8 mouse cellular contexts compared by ENCODE assay signal in genomic region chr2:112501209-112501608, GRCm38 (mm10). TPM values are rescaled to one million over a fixed set of nuclear protein-coding genes. Genes with fewer than 3 reads are reported as not detected.
DNase-seq lines count a peak whose midpoint lies in the region; ATAC-seq and TF ChIP-seq lines count a peak whose summit lies in the region.

No protein-coding gene starts in this region.

- H3K9me3 ChIP-seq in embryonic facial prominence, embryonic 10.5 days, result no peaks in the 10 kb centered on the region
- no peaks in the 10 kb centered on the region for H3K9me3 ChIP-seq in intestine, postnatal 0 days (ENCODE audit: control insufficient read depth)
- no peaks in the 10 kb centered on the region for H3K9me3 ChIP-seq in midbrain, embryonic 13.5 days

- H3K4me3 ChIP-seq in embryonic facial prominence, embryonic 10.5 days, result no peak overlapping the region
- H3K4me3 ChIP-seq in intestine, postnatal 0 days (ENCODE audit: low read depth, low read length), result no peak overlapping the region
- no peak overlapping the region for H3K4me3 ChIP-seq in midbrain, embryonic 13.5 days (replicated peaks)

- no peaks in the 10 kb centered on the region for H3K27me3 ChIP-seq in embryonic facial prominence, embryonic 10.5 days (replicated peaks; ENCODE audit: low read depth, poor library complexity, severe bottlenecking)
- no peaks in the 10 kb centered on the region for H3K27me3 ChIP-seq in intestine, postnatal 0 days (replicated peaks; ENCODE audit: control insufficient read depth, insufficient read depth, low read length)
- H3K27me3 ChIP-seq in midbrain, embryonic 13.5 days, result no peaks in the 10 kb centered on the region

- H3K36me3 ChIP-seq in embryonic facial prominence, embryonic 10.5 days (replicated peaks), result no peaks in the 10 kb centered on the region
- no peaks in the 10 kb centered on the region for H3K36me3 ChIP-seq in intestine, postnatal 0 days (ENCODE audit: control insufficient read depth, insufficient read depth)
- no peaks in the 10 kb centered on the region for H3K36me3 ChIP-seq in midbrain, embryonic 13.5 days

- DNase-seq in 3134 (ENCODE audit: extremely low read depth, insufficient read length, low spot score), result peak; percentile 41
- DNase-seq in adrenal gland, postnatal 10 days, result peak; percentile 79
- peak; percentile 76 for DNase-seq in embryonic facial prominence, embryonic 10.5 days (ENCODE audit: low spot score)
- peak; percentile 73 for DNase-seq in left cerebral cortex, postnatal 4 days
- peak; percentile 39 for DNase-seq in spleen, adult 12 weeks (ENCODE audit: low spot score)

- TF ChIP-seq CTCF in intestine, postnatal 0 days (IDR thresholded peaks at IDR 0.05; ENCODE audit: low read depth), result peak; percentile 85

- ATAC-seq in granulocyte monocyte progenitor cell, adult 5-6 weeks (replicated peaks; ENCODE audit: poor library complexity, severe bottlenecking), result peak; percentile 98
- ATAC-seq in intestine, postnatal 0 days, result peak; percentile 69
- peak; percentile 96 for ATAC-seq in midbrain, embryonic 13.5 days

- no peak overlapping the region for H3K9ac ChIP-seq in intestine, postnatal 0 days (ENCODE audit: low read depth, low read length)
- H3K9ac ChIP-seq in midbrain, embryonic 13.5 days (replicated peaks), result no peak overlapping the region

- no peak overlapping the region for H3K4me2 ChIP-seq in intestine, postnatal 0 days (replicated peaks; ENCODE audit: low read depth)
- no peak overlapping the region for H3K4me2 ChIP-seq in midbrain, embryonic 13.5 days (replicated peaks)

- H3K27ac ChIP-seq in embryonic facial prominence, embryonic 10.5 days (replicated peaks), result no peak overlapping the region
- H3K27ac ChIP-seq in intestine, postnatal 0 days (ENCODE audit: low read depth, low read length), result no peak overlapping the region
- no peak overlapping the region for H3K27ac ChIP-seq in midbrain, embryonic 13.5 days

- intact Hi-C loops in left cerebral cortex, postnatal 4 days (cut with DNase I), result loop anchor here (10.0 kb wide), 1 partner anchor 264 kb away; no protein-coding TSS in a partner anchor

- peaks cover 12% of the 10 kb centered on the region for H3K4me1 ChIP-seq in embryonic facial prominence, embryonic 10.5 days
- H3K4me1 ChIP-seq in intestine, postnatal 0 days (replicated peaks; ENCODE audit: control insufficient read depth, insufficient read depth, low read length), result no peaks in the 10 kb centered on the region
- peaks cover 7% of the 10 kb centered on the region for H3K4me1 ChIP-seq in midbrain, embryonic 13.5 days (replicated peaks)

- 8% methylated on average over 6 of the region's 6 CpGs for WGBS in embryonic facial prominence, embryonic 10.5 days
- 8% methylated on average over 6 of the region's 6 CpGs for WGBS in intestine, postnatal 0 days
- WGBS in midbrain, embryonic 13.5 days, result 4% methylated on average over 6 of the region's 6 CpGs

RNA-seq across cellular contexts. Expression of gene Aven, which starts 8.4 kb away (rescaled TPM):
- 10 to 100 TPM; 12.2 to 15.1 TPM for total RNA-seq in adrenal gland, postnatal 10 days (2021)
- polyA plus RNA-seq in embryonic facial prominence, embryonic 10.5 days (2016; fragmentation: Nextera tagmentation; extraction: Ambion mirVana), result 8.1 TPM in 2 replicates
- 8.5 and 25.0 TPM in 2 replicates for total RNA-seq in granulocyte monocyte progenitor cell, adult 5-6 weeks (2014; fragmentation: Nextera tagmentation)
- total RNA-seq in granulocyte monocyte progenitor cell, adult 5-6 weeks (2017), result 23.5 and 26.0 TPM in 2 replicates
- 5.0 and 5.9 TPM in 2 replicates for polyA plus RNA-seq in intestine, postnatal 0 days (2015; fragmentation: Nextera tagmentation; extraction: Ambion mirVana)
- 10 to 100 TPM in 1 of 2 experiments, 1 to 10 TPM in 1; 7.3 to 10.8 TPM for total RNA-seq in left cerebral cortex, postnatal 4 days (2021)
- polyA plus RNA-seq in midbrain, embryonic 13.5 days (2015; fragmentation: Nextera tagmentation; extraction: Ambion mirVana), result 2.3 and 3.1 TPM in 2 replicates

RNA-seq across cellular contexts. Expression of gene Chrm5, which starts 20.6 kb away (rescaled TPM):
- total RNA-seq in adrenal gland, postnatal 10 days (2021), result not detected
- polyA plus RNA-seq in embryonic facial prominence, embryonic 10.5 days (2016; fragmentation: Nextera tagmentation; extraction: Ambion mirVana), result not detected in 2 replicates
- total RNA-seq in granulocyte monocyte progenitor cell, adult 5-6 weeks (2014; fragmentation: Nextera tagmentation), result not detected in 2 replicates
- not detected in 2 replicates for total RNA-seq in granulocyte monocyte progenitor cell, adult 5-6 weeks (2017)
- not detected in 2 replicates for polyA plus RNA-seq in intestine, postnatal 0 days (2015; fragmentation: Nextera tagmentation; extraction: Ambion mirVana)
- 1 to 10 TPM; 3.4 to 4.2 TPM for total RNA-seq in left cerebral cortex, postnatal 4 days (2021)
- 0.21 and 0.26 TPM in 2 replicates for polyA plus RNA-seq in midbrain, embryonic 13.5 days (2015; fragmentation: Nextera tagmentation; extraction: Ambion mirVana)

RNA-seq across cellular contexts. Expression of gene Emc7, which starts 46.4 kb away (rescaled TPM):
- total RNA-seq in adrenal gland, postnatal 10 days (2021), result 10 to 100 TPM; 23.8 to 27.3 TPM
- 10.0 and 10.8 TPM in 2 replicates for polyA plus RNA-seq in embryonic facial prominence, embryonic 10.5 days (2016; fragmentation: Nextera tagmentation; extraction: Ambion mirVana)
- total RNA-seq in granulocyte monocyte progenitor cell, adult 5-6 weeks (2014; fragmentation: Nextera tagmentation), result 15.4 and 16.6 TPM in 2 replicates
- total RNA-seq in granulocyte monocyte progenitor cell, adult 5-6 weeks (2017), result 7.8 and 10.7 TPM in 2 replicates
- 20.0 and 20.6 TPM in 2 replicates for polyA plus RNA-seq in intestine, postnatal 0 days (2015; fragmentation: Nextera tagmentation; extraction: Ambion mirVana)
- 10 to 100 TPM; 20.7 to 23.3 TPM for total RNA-seq in left cerebral cortex, postnatal 4 days (2021)
- polyA plus RNA-seq in midbrain, embryonic 13.5 days (2015; fragmentation: Nextera tagmentation; extraction: Ambion mirVana), result 15.7 and 16.3 TPM in 2 replicates

Comparison
In these comparisons a context has a peak if more than half of its experiments do, and no peak if none do; other contexts are left out.
1. RNA of gene Chrm5, which starts 20.6 kb away (total RNA-seq): 3.4 to 4.2 TPM in left cerebral cortex, postnatal 4 days; not detected in adrenal gland, postnatal 10 days and not detected in granulocyte monocyte progenitor cell, adult 5-6 weeks; every median in the first group is over 4 times any median in the second.
2. Peak in every context shown above with its lines, with median percentiles within 50 percentile points of each other: DNase-seq and ATAC-seq.